Mouse (Mus musculus): Measurements from ENCODE around the gene Fam185a. TPM values are rescaled to one million over a fixed set of nuclear protein-coding genes. Genes with fewer than 3 reads are reported as not detected.

Fam185a gene
- total RNA-seq, 2 experiments from 2014 or later = 14.7 to 17.2 TPM

DNA sequence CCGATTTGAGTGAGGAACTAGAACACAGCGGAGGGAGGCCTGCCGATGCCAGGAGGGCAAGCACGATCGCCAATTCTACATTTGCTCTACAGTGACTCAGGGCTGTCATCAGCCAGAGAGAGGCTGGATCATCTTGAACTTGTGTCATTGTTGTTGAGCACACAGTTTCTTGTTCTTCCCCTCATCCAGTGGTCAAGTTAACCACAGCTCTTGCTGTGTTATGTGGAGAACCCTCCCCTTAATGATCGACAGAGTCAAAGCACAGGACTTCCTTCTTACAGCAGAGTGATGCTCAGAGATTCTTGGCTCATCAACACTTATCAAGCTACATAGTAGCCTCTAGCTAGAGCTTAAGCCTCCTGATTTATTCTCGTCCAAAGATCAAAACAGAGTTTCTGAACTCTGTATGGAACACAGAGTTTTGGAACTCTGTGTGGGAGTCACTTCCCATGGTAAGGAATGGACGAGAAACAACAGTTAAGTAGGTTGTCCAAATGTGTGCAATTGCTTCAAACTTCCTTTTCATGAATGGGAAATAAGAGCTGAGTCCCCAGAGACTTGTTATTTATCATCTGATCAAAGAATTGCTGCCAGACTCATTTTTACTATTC lies 104.5 kb downstream of the Fam185a start:
- peak; percentile 63 for ATAC-seq (replicated peaks; ENCODE audit: poor library complexity)

Other genes starting within 250 kb of the Fam185a start
- 2.1 and 4.4 TPM in 2 replicates for gene Gsap, start 238.7 kb upstream of the Fam185a start, total RNA-seq (2015)
- 3.8 and 5.6 TPM in 2 replicates for gene Gsap, start 238.7 kb upstream of the Fam185a start, total RNA-seq (2017)
- gene Fgl2, start 52.3 kb upstream of the Fam185a start, total RNA-seq (2015) = 67.9 and 69.9 TPM in 2 replicates
- gene Fgl2, start 52.3 kb upstream of the Fam185a start, total RNA-seq (2017) = 77.0 and 79.6 TPM in 2 replicates
- gene Ccdc146, start 281 bp upstream of the Fam185a start, total RNA-seq (2015) = not detected in 2 replicates
- gene Ccdc146, start 281 bp upstream of the Fam185a start, total RNA-seq (2017) = 0.51 and 0.83 TPM in 2 replicates
- gene Lrrc17, start 118.6 kb downstream of the Fam185a start, total RNA-seq (2015) = not detected in 2 replicates
- gene Lrrc17, start 118.6 kb downstream of the Fam185a start, total RNA-seq (2017) = not detected in 2 replicates
- gene Fbxl13, start 220.7 kb downstream of the Fam185a start, total RNA-seq (2015) = 0.12 and 0.44 TPM in 2 replicates
- gene Fbxl13, start 220.7 kb downstream of the Fam185a start, total RNA-seq (2017) = not detected in 2 replicates
- 51.9 and 52.8 TPM in 2 replicates for gene Armc10, start 220.9 kb downstream of the Fam185a start, total RNA-seq (2015)
- 50.8 and 59.1 TPM in 2 replicates for gene Armc10, start 220.9 kb downstream of the Fam185a start, total RNA-seq (2017)

Data from megakaryocyte progenitor cell, adult 5-6 weeks (primary cell).